Mouse (Mus musculus): Measurements from ENCODE around the gene Galnt7. TPM values are rescaled to one million over a fixed set of nuclear protein-coding genes. Genes with fewer than 3 reads are reported as not detected.

Galnt7 gene
- total RNA-seq, 1 experiment = 17.7 TPM

DNA sequence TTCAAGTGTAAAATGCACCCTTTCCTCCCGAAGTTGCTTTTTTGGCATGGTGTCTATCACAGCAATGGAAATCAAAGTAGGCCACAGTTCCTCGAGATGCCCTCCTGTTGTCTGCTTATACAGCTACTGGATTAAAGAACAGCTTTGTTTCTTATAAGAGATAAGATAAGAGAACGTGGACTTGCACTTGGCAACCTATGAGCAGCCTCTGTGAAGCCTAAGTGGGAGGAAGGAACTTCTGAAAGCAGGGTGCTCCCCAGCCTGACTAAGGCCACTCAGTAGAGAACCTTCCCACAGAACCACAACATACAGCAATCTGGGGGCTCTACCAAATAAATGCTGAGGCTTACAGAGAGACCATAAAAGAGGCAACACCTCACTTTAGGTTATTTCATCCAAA lies 5.3 kb downstream of the Galnt7 start:
- no peak for DNase-seq (ENCODE audit: low read depth, low spot score)
- Histone ChIP-seq H3K9me3 (ENCODE audit: control insufficient read depth, insufficient read depth, low read depth, low read length) (no peaks in the 10 kb centered on the region), H3K27ac (ENCODE audit: insufficient read depth, low read depth, low read length, poor library complexity, severe bottlenecking) (no peak overlapping the region), H3K9ac (ENCODE audit: insufficient read depth, low read depth, low read length, poor library complexity, severe bottlenecking) (no peak overlapping the region), H3K4me3 (ENCODE audit: insufficient read depth in 1 of 2, low read depth in 1 of 2, low read length in 2 of 2, poor library complexity in 1 of 2, severe bottlenecking in 1 of 2) (no peak overlapping the region), H3K4me1 (ENCODE audit: control insufficient read depth in 2 of 2, insufficient read depth in 2 of 2, low read length in 2 of 2, poor library complexity in 1 of 2) (no peaks in the 10 kb centered on the region; a peak in 1 of 4 replicates), H3K36me3 (ENCODE audit: control insufficient read depth, insufficient read depth, low read length, poor library complexity, severe bottlenecking) (no peaks in the 10 kb centered on the region)
- in situ Hi-C loops (cut with MboI; ENCODE audit: low sequenced_read_pairs in 2 of 2, unreplicated experiment in 2 of 2) = no loop called here
- no peak for TF ChIP-seq ZC3H11A (IDR thresholded peaks at IDR 0.05; ENCODE audit: borderline replicate concordance, low read depth, low read length)
- TF ChIP-seq HCFC1 (IDR thresholded peaks at IDR 0.05; ENCODE audit: borderline replicate concordance, insufficient read depth, low read length) = no peak
- TF ChIP-seq CHD2 (IDR thresholded peaks at IDR 0.05; ENCODE audit: low read depth, low read length) = no peak
- TF ChIP-seq ZNF384 (IDR thresholded peaks at IDR 0.05; ENCODE audit: low read depth, low read length) = no peak
- no peak for TF ChIP-seq MAFK (IDR thresholded peaks at IDR 0.05; ENCODE audit: insufficient read depth, low read depth, low read length)

DNA sequence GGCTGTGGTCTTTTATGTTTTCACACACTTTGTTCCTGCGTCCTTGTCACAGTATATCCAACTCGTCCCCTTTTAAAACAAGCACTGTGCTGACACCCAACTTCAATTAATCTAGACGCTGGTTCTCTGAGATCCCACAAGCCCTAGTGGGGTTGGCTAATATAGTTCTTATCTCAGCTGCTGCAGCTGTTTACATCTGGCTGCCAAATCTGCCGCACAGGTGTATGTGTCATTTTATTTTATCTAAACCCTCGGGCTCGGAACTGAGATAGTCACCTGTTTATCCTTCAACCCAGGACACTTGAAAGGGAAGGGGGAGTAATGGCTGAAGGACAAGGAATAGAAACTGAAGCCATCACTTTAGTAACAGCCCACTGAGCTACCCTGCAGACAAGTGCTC lies 8.6 kb downstream of the Galnt7 start:
- in situ Hi-C loops (cut with MboI; ENCODE audit: low sequenced_read_pairs in 2 of 2, unreplicated experiment in 2 of 2) = no loop called here
- TF ChIP-seq ZC3H11A (IDR thresholded peaks at IDR 0.05; ENCODE audit: borderline replicate concordance, low read depth, low read length) (no peak), HCFC1 (IDR thresholded peaks at IDR 0.05; ENCODE audit: borderline replicate concordance, insufficient read depth, low read length) (no peak), ZNF384 (IDR thresholded peaks at IDR 0.05; ENCODE audit: low read depth, low read length) (no peak), MAFK (IDR thresholded peaks at IDR 0.05; ENCODE audit: insufficient read depth, low read depth, low read length) (no peak), CHD2 (IDR thresholded peaks at IDR 0.05; ENCODE audit: low read depth, low read length) (no peak)
- DNase-seq (ENCODE audit: low read depth, low spot score) = no peak

DNA sequence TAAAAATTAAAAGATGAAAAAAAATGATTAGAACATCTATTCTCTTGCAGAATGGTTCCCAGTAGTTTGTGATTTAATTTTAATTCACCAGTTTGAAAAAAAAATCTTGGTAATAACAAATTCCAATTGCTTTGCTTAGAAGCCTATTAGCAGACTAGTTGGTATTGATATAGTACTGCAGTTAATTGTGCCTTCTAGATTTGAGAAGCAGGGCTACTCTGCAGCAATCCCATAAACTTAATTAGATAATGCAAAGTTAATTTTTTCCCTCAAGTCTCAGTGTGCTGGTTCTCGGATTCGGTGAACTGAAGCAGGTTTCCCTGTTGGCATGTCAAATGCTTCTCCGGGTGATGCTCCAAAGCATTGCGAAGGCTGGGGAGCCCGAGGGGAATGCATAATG lies 10.1 kb downstream of the Galnt7 start:
- Histone ChIP-seq H3K4me1 (ENCODE audit: control insufficient read depth in 2 of 2, insufficient read depth in 2 of 2, low read length in 2 of 2, poor library complexity in 1 of 2) (peaks cover 0 to 2% of the 10 kb centered on the region in 2 experiments; a peak in 2 of 4 replicates), H3K27ac (ENCODE audit: insufficient read depth, low read depth, low read length, poor library complexity, severe bottlenecking) (no peak overlapping the region), H3K9ac (ENCODE audit: insufficient read depth, low read depth, low read length, poor library complexity, severe bottlenecking) (no peak overlapping the region), H3K9me3 (ENCODE audit: control insufficient read depth, insufficient read depth, low read depth, low read length) (no peaks in the 10 kb centered on the region), H3K36me3 (ENCODE audit: control insufficient read depth, insufficient read depth, low read length, poor library complexity, severe bottlenecking) (no peaks in the 10 kb centered on the region), H3K4me3 (ENCODE audit: insufficient read depth in 1 of 2, low read depth in 1 of 2, low read length in 2 of 2, poor library complexity in 1 of 2, severe bottlenecking in 1 of 2) (no peak overlapping the region)
- no peak for TF ChIP-seq CHD2 (IDR thresholded peaks at IDR 0.05; ENCODE audit: low read depth, low read length)
- no peak for TF ChIP-seq ZC3H11A (IDR thresholded peaks at IDR 0.05; ENCODE audit: borderline replicate concordance, low read depth, low read length)
- TF ChIP-seq MAFK (IDR thresholded peaks at IDR 0.05; ENCODE audit: insufficient read depth, low read depth, low read length) = no peak
- in situ Hi-C loops (cut with MboI; ENCODE audit: low sequenced_read_pairs in 2 of 2, unreplicated experiment in 2 of 2) = no loop called here
- no peak for DNase-seq (ENCODE audit: low read depth, low spot score)

More for the DNA sequence above, 8.6 kb downstream of the Galnt7 start:
- H3K9me3 ChIP-seq (ENCODE audit: control insufficient read depth, insufficient read depth, low read depth, low read length) = no peaks in the 10 kb centered on the region
- no peaks in the 10 kb centered on the region; a peak in 1 of 4 replicates for H3K4me1 ChIP-seq (ENCODE audit: control insufficient read depth in 2 of 2, insufficient read depth in 2 of 2, low read length in 2 of 2, poor library complexity in 1 of 2)
- no peak overlapping the region for H3K9ac ChIP-seq (ENCODE audit: insufficient read depth, low read depth, low read length, poor library complexity, severe bottlenecking)
- no peak overlapping the region for H3K4me3 ChIP-seq (ENCODE audit: insufficient read depth in 1 of 2, low read depth in 1 of 2, low read length in 2 of 2, poor library complexity in 1 of 2, severe bottlenecking in 1 of 2)
- H3K27ac ChIP-seq (ENCODE audit: insufficient read depth, low read depth, low read length, poor library complexity, severe bottlenecking) = no peak overlapping the region
- H3K36me3 ChIP-seq (ENCODE audit: control insufficient read depth, insufficient read depth, low read length, poor library complexity, severe bottlenecking) = no peaks in the 10 kb centered on the region

GRCm38 (mm10) chr8:57638925-57639324 lies 13.9 kb downstream of the Galnt7 start:
- TF ChIP-seq CHD2 (IDR thresholded peaks at IDR 0.05; ENCODE audit: low read depth, low read length) (no peak), ZC3H11A (IDR thresholded peaks at IDR 0.05; ENCODE audit: borderline replicate concordance, low read depth, low read length) (no peak), ZNF384 (IDR thresholded peaks at IDR 0.05; ENCODE audit: low read depth, low read length) (no peak), HCFC1 (IDR thresholded peaks at IDR 0.05; ENCODE audit: borderline replicate concordance, insufficient read depth, low read length) (no peak), MAFK (IDR thresholded peaks at IDR 0.05; ENCODE audit: insufficient read depth, low read depth, low read length) (no peak)
- no peak for DNase-seq (ENCODE audit: low read depth, low spot score)
- H3K4me1 ChIP-seq (ENCODE audit: control insufficient read depth in 2 of 2, insufficient read depth in 2 of 2, low read length in 2 of 2, poor library complexity in 1 of 2) = peaks cover 0 to 2% of the 10 kb centered on the region in 2 experiments; a peak in 2 of 4 replicates
- no peak overlapping the region for H3K27ac ChIP-seq (ENCODE audit: insufficient read depth, low read depth, low read length, poor library complexity, severe bottlenecking)
- in situ Hi-C loops (cut with MboI; ENCODE audit: low sequenced_read_pairs in 2 of 2, unreplicated experiment in 2 of 2) = no loop called here
- no peaks in the 10 kb centered on the region for H3K9me3 ChIP-seq (ENCODE audit: control insufficient read depth, insufficient read depth, low read depth, low read length)
- H3K9ac ChIP-seq (ENCODE audit: insufficient read depth, low read depth, low read length, poor library complexity, severe bottlenecking) = no peak overlapping the region
- H3K36me3 ChIP-seq (ENCODE audit: control insufficient read depth, insufficient read depth, low read length, poor library complexity, severe bottlenecking) = no peaks in the 10 kb centered on the region
- H3K4me3 ChIP-seq (ENCODE audit: insufficient read depth in 1 of 2, low read depth in 1 of 2, low read length in 2 of 2, poor library complexity in 1 of 2, severe bottlenecking in 1 of 2) = no peak overlapping the region

All from ES-E14 (cell line).